Mouse (Mus musculus) stomach, postnatal 0 days (tissue): ENCODE results near the gene Clec3a. TPM values are rescaled to one million over a fixed set of nuclear protein-coding genes. Genes with fewer than 3 reads are reported as not detected.
A peak's percentile ranks its signal among the peaks of the same experiment; 100 is the strongest.

Experiments used
- ATAC-seq: fragments of 200-750 bp; cut with Nextera tagmentation; 2 replicates; pipeline ENCODE4 v1.8.0; 2017; ENCODE audit not compliant: low FRiP score, low TSS enrichment
- DNase-seq: peaks from one replicate; pipeline ENCODE4 v3.0.0-alpha.2; 2016; ENCODE audit warnings: low spot score
- H3K27ac ChIP-seq: fragments of 300-500 bp; sonication (generic); replicated peaks from 2 replicates; pipeline ENCODE4 v1.5.1; 2014; ENCODE audit warnings: mild to moderate bottlenecking, control low read depth
- H3K27me3 ChIP-seq: fragments of 300-500 bp; sonication (generic); 2 replicates; pipeline ENCODE4 v1.6.1; 2014; ENCODE audit warnings: low read length; ENCODE audit not compliant: control insufficient read depth, insufficient read depth
- H3K36me3 ChIP-seq: fragments of 300-500 bp; sonication (generic); 2 replicates; pipeline ENCODE4 v1.6.1; 2014; ENCODE audit warnings: low read length, mixed read lengths; ENCODE audit not compliant: control insufficient read depth, insufficient read depth
- H3K4me1 ChIP-seq: fragments of 300-500 bp; sonication (generic); replicated peaks from 2 replicates; pipeline ENCODE4 v1.6.1; 2014; ENCODE audit warnings: antibody characterized with exemption; ENCODE audit not compliant: control insufficient read depth, insufficient read depth
- H3K4me2 ChIP-seq: fragments of 300-500 bp; sonication (generic); replicated peaks from 2 replicates; pipeline ENCODE4 v1.6.1; 2014; ENCODE audit warnings: low read depth, mild to moderate bottlenecking, control low read depth, moderate library complexity
- H3K4me3 ChIP-seq: fragments of 300-500 bp; sonication (generic); 2 replicates; pipeline ENCODE4 v1.5.1; 2014; ENCODE audit warnings: low read depth, low read length, control low read depth
- H3K9ac ChIP-seq: fragments of 300-500 bp; sonication (generic); 2 replicates; pipeline ENCODE4 v1.6.1; 2014; ENCODE audit warnings: mild to moderate bottlenecking, low read length, control low read depth, mixed read lengths
- H3K9me3 ChIP-seq: fragments of 300-500 bp; sonication (generic); 2 replicates; pipeline ENCODE4 v1.6.1; 2016; ENCODE audit warnings: low read length; ENCODE audit not compliant: control insufficient read depth
- CTCF ChIP-seq: IDR thresholded peaks from 2 replicates; pipeline ENCODE4 v1.5.1; 2016; ENCODE audit warnings: antibody characterized with exemption, low read depth, mild to moderate bottlenecking, moderate library complexity
- EP300 ChIP-seq: optimal IDR thresholded peaks from 2 replicates; pipeline ENCODE3; 2016; ENCODE audit warnings: antibody characterized with exemption
- WGBS: fragments of 180-500 bp; shearing (Covaris S2); extraction: QIAGEN DNeasy Blood & Tissue Kit; methylation state at CpG from one replicate; pipeline ENCODE4 v1.1.7; 2014; 5-methylcytosine and 5-hydroxymethylcytosine counted together
- polyA plus RNA-seq: library from polyadenylated mRNA; unstranded; fragments of >200 nt; fragmentation: Nextera tagmentation; extraction: Ambion mirVana; gene quantifications from 2 replicates; pipeline ENCODE4 v1.2.1, GENCODE M21; 2015

The Clec3a gene
- polyA plus RNA-seq, 1 experiment from 2014 or later: not detected

DNA sequence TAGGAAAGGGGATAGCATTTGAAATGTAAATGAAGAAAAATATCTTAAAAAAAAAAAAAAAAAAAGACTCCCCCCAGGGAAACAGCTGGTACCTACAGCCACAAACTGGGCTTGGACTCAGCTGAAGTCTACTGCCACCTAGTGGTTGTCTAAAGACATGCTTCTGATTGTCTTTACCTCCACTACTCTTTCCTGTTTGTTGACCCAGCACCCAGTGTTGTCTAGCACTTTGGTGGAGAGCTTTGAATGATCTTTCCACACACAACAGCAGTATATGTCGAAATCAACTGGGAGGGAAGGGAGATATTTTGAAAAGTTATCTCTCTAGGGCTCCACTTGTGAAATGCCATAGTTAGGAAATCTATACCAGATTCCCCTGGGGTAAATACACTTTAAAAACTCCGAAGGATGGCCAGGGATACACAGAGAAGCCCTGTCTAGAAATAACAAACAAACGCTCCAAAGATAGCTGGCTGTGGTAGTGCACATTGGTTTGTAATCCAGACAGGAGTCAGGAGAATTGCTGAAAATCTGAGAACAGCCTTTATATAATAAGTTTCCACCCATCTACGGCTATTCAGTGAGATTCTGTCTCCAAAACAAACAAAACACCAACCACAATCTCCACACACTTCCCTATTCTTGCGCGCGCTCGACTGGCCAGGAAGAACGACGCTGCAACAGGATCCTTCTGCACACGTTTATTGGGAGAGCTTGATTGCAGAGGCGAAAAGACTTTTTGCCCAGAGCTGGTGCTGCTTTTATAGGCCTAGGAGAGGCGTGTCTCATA lies 27.2 kb upstream of the Clec3a start:
- H3K9ac ChIP-seq: no peak overlapping the region
- peak; percentile 69 for TF ChIP-seq CTCF
- no peak for TF ChIP-seq EP300
- WGBS: 90% methylated on average over 11 of the region's 13 CpGs
- no peaks in the 10 kb centered on the region for H3K36me3 ChIP-seq
- no peak overlapping the region for H3K4me2 ChIP-seq
- DNase-seq (no peak), ATAC-seq (no peak)
- H3K4me3 ChIP-seq: no peak overlapping the region
- H3K4me1 ChIP-seq: no peaks in the 10 kb centered on the region
- H3K27me3 ChIP-seq: no peaks in the 10 kb centered on the region
- H3K9me3 ChIP-seq: no peaks in the 10 kb centered on the region
- H3K27ac ChIP-seq: no peak overlapping the region

DNA sequence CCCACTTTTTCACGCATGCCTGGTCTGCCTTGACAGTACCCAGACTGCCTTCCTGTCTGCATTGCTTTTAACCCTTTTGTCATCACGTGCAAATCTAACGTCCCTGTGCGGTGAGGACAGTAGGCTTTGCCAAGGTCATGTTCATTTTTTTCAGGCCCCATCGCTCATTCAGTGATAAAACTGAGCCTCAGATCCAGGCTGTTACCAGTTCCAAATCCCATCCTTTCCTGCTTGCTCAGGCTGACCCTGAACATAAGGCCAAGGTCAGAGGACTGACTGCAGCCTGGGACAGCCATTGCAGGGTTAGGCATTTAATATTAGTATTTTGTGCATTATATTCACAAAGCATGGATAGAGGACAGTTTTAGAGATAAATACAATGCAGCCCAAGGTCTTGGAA lies 19.6 kb upstream of the Clec3a start:
- WGBS: 90% methylated on average over 5 of the region's 5 CpGs
- DNase-seq: no peak
- Histone ChIP-seq H3K9ac (no peak overlapping the region), H3K27me3 (no peaks in the 10 kb centered on the region), H3K9me3 (no peaks in the 10 kb centered on the region), H3K4me3 (no peak overlapping the region), H3K4me2 (no peak overlapping the region), H3K4me1 (no peaks in the 10 kb centered on the region), H3K27ac (no peak overlapping the region), H3K36me3 (no peaks in the 10 kb centered on the region)
- no peak for ATAC-seq
- no peak for TF ChIP-seq CTCF
- TF ChIP-seq EP300: no peak

DNA sequence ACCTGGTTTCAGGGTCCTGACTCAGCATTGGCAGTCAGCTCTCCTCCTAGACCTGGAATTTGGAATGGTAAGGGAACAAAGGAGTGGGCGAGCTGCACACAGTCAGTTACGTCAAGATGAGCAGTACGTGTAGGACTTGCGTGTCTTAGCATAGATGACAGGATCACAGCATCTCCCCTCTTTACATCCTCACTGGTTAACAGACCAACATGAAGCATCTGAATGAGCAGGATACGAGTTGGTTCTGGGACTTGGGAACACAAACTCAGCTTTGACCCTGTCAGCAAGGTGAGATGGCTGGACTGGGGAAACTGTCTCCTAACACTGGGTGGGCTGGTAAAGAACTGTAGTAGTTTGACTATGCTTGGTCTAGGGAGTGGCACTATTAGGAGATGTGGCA lies 18.6 kb upstream of the Clec3a start:
- H3K4me2 ChIP-seq: no peak overlapping the region
- no peak for TF ChIP-seq EP300
- no peak for TF ChIP-seq CTCF
- whole genome bisulfite sequencing: 93% methylated on average over 5 of the region's 5 CpGs
- no peaks in the 10 kb centered on the region for H3K27me3 ChIP-seq
- no peak for ATAC-seq
- H3K4me1 ChIP-seq: no peaks in the 10 kb centered on the region
- no peak overlapping the region for H3K9ac ChIP-seq
- H3K9me3 ChIP-seq: no peaks in the 10 kb centered on the region
- no peak overlapping the region for H3K4me3 ChIP-seq
- no peak for DNase-seq
- no peaks in the 10 kb centered on the region for H3K36me3 ChIP-seq
- no peak overlapping the region for H3K27ac ChIP-seq

DNA sequence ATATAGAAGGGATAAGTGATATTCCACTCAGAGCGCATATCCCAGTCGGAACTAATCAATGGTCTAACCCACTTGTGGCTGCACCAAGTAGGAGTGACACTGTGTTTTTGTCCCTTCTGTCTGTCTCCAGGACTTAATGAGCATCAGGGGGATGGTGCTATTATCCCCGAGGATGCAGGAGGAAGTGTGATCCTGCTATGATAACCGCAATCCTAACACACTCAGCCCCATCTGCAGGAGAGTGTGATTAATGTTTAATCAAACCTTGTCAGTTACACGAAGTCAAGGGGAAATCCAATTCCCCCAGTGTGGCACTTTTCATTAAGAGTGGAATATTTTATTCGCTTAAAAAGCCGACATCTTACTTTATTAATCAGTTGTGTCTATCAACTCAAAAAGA lies 16.2 kb upstream of the Clec3a start:
- Histone ChIP-seq H3K27me3 (no peaks in the 10 kb centered on the region), H3K36me3 (no peaks in the 10 kb centered on the region), H3K9me3 (no peaks in the 10 kb centered on the region), H3K4me3 (no peak overlapping the region), H3K9ac (no peak overlapping the region), H3K4me2 (no peak overlapping the region), H3K4me1 (no peaks in the 10 kb centered on the region), H3K27ac (no peak overlapping the region)
- whole genome bisulfite sequencing: 63% methylated on average over 7 of the region's 7 CpGs
- no peak for TF ChIP-seq EP300
- no peak for TF ChIP-seq CTCF
- ATAC-seq (no peak), DNase-seq (no peak)

DNA sequence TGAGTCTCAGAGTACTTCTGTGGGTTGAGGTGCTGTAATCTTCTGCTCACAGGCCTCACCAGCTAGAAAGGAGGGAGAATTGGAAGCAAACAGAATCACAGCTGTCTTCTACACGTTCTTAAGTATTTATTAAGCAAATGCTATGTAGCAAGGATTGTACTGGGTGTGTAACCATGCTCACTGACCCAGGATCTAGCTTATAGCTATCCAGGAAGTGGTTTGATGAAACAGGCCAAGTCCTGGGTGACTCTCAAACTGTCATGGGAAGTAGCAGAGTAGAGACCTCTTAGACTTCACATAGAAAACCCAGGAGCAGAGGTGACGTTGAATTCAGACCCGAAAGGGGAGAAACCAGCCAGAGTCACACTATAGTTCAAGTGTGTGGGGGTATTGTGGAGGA lies 6.5 kb upstream of the Clec3a start:
- no peak for ATAC-seq

DNA sequence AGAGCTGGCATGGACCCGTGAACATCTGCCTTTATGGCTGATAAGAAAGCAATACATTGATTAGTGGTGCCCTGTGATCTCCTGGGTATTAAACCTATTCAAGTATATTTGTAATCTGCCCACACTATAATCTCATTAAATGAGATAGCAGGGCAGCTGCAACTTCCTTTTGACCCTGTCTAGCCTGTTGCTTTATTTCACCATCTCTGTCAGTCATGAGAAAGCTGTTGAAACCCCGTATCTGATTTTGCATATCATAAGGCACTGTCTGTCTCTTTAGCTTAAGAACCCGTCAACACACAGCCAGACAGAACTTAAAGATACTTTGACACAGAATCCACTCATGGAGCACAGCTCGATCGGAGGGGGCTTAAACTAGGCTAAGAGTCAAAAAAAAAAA lies 600 bp downstream of the Clec3a start:
- DNase-seq (no peak), ATAC-seq (no peak)
- Histone ChIP-seq H3K9me3 (no peaks in the 10 kb centered on the region), H3K4me1 (no peaks in the 10 kb centered on the region), H3K36me3 (no peaks in the 10 kb centered on the region), H3K4me2 (no peak overlapping the region), H3K4me3 (no peak overlapping the region), H3K27me3 (no peaks in the 10 kb centered on the region), H3K9ac (no peak overlapping the region), H3K27ac (no peak overlapping the region)
- 86% methylated on average over 5 of the region's 5 CpGs for WGBS
- no peak for TF ChIP-seq CTCF

More for the DNA sequence above, 6.5 kb upstream of the Clec3a start:
- no peaks in the 10 kb centered on the region for H3K9me3 ChIP-seq
- H3K4me2 ChIP-seq: no peak overlapping the region
- H3K27me3 ChIP-seq: no peaks in the 10 kb centered on the region
- H3K4me1 ChIP-seq: no peaks in the 10 kb centered on the region
- TF ChIP-seq EP300: no peak
- no peak for TF ChIP-seq CTCF
- WGBS: 67% methylated on average over 3 of the region's 3 CpGs
- H3K27ac ChIP-seq: no peak overlapping the region
- no peak overlapping the region for H3K9ac ChIP-seq
- H3K4me3 ChIP-seq: no peak overlapping the region
- DNase-seq: no peak
- H3K36me3 ChIP-seq: no peaks in the 10 kb centered on the region
